Mouse (Mus musculus) colon, adult 2 months (tissue): ENCODE data around the gene Olfr789. TPM values are rescaled to one million over a fixed set of nuclear protein-coding genes. Genes with fewer than 3 reads are reported as not detected.

Experiments used
- polyA plus RNA-seq: library from polyadenylated mRNA; depleted of rRNA; stranded (reverse); fragments of >200 nt; gene quantifications from 2 replicates; pipeline ENCODE4 v1.2.3, GENCODE M21; 2012; rRNA removed

The Olfr789 gene
- polyA plus RNA-seq = not detected in 2 replicates

DNA sequence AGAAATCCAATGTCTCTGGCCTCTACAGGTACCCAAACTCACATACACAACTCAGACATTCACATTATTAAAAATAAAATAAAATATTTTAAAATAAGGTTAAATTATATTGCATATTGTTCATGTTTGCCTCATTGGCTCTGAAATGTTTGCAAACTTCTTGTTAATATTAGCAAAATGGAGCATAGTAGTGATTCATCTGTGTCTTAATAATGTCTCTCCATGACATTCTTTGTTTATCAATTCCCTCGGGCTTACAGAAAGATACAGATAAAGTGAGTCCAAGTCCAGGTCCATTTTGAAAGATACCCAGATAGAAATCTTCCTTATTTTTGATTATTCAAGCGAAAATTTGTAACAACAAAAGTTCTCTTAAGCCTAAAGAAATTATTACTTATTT lies at the start of gene Olfr789:
Gene Olfr789 (plus strand): TSS at position 301 of the 400 bp plus-strand sequence.

DNA sequence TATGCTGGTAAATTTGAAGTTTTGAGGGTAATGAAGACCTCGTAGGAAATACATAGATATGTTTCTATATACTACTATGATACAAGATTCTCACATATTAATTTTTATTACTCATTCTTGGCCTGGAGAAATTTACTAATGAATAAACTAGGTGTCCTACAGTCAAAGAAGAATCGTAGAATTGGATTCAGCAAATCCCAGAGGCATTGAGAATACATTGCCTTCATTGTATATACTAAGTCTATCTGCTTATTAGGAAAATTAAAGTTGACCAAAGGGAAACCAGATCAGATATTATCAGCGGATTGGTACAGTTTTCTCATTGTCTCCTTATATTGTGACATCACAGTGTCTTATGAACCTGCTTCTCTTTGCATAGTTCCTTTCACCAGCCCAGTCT lies 23.0 kb upstream of the Olfr789 start, which contains the start of gene Olfr787:
Gene Olfr787 (plus strand): TSS at position 301 of the 400 bp plus-strand sequence.

DNA sequence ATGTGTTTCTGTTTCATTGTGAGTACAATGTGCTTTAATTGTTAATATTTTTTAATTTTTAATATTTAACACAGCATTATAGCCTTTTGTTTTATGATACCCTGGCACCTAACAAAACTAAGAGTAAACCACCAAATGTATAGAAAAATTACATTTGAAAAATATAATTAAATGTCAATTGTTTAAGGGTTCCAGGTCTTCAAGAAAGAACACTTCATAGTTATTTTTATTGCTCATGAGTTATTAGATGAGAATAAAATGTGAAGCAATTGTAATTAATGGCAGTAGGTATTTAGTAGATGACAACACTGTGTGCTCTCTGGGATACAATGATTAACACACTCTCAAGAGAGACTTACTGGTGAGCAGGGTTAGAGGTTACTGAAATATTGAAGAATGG lies 13.9 kb upstream of the Olfr789 start, which contains the start of gene Olfr788:
Gene Olfr788 (plus strand): TSS at position 301 of the 400 bp plus-strand sequence.

GRCm38 (mm10) chr10:129498192-129498591 lies 13.6 kb downstream of the Olfr789 start, which contains the start of gene Olfr790:
TSS of gene Olfr790 (plus strand) at chr10:129498492.

GRCm38 (mm10) chr10:129521492-129521891 lies 36.9 kb downstream of the Olfr789 start, which contains the start of gene Olfr791:
TSS of gene Olfr791 (plus strand) at chr10:129521792.

GRCm38 (mm10) chr10:129538862-129539261 lies 54.3 kb downstream of the Olfr789 start, which contains the start of gene Olfr792:
TSS of gene Olfr792 (plus strand) at chr10:129539162.

Other genes with a start within 250 kb of the Olfr789 start
- gene Olfr774, start 248.5 kb upstream of the Olfr789 start, polyA plus RNA-seq = not detected in 2 replicates
- not detected in 2 replicates for gene Olfr775, start 236.3 kb upstream of the Olfr789 start, polyA plus RNA-seq
- not detected in 2 replicates for gene Olfr776, start 225.6 kb upstream of the Olfr789 start, polyA plus RNA-seq
- gene Olfr777, start 213.3 kb upstream of the Olfr789 start, polyA plus RNA-seq = not detected in 2 replicates
- not detected in 2 replicates for gene Olfr780, start 166.6 kb upstream of the Olfr789 start, polyA plus RNA-seq
- not detected in 2 replicates for gene Olfr781, start 155.9 kb upstream of the Olfr789 start, polyA plus RNA-seq
- gene Olfr782, start 135.9 kb upstream of the Olfr789 start, polyA plus RNA-seq = not detected in 2 replicates
- 0.06 TPM in 2 replicates for gene Olfr784, start 100.7 kb upstream of the Olfr789 start, polyA plus RNA-seq
- not detected in 2 replicates for gene Olfr785, start 79.3 kb upstream of the Olfr789 start, polyA plus RNA-seq
- gene Olfr786, start 57.4 kb upstream of the Olfr789 start, polyA plus RNA-seq = not detected in 2 replicates
- gene Olfr787, start 22.9 kb upstream of the Olfr789 start, polyA plus RNA-seq = not detected in 2 replicates
- gene Olfr788, start 13.8 kb upstream of the Olfr789 start, polyA plus RNA-seq = not detected in 2 replicates
- gene Olfr790, start 13.7 kb downstream of the Olfr789 start, polyA plus RNA-seq = not detected in 2 replicates
- not detected in 2 replicates for gene Olfr791, start 37.0 kb downstream of the Olfr789 start, polyA plus RNA-seq
- not detected in 2 replicates for gene Olfr792, start 54.4 kb downstream of the Olfr789 start, polyA plus RNA-seq
- gene Olfr794, start 82.9 kb downstream of the Olfr789 start, polyA plus RNA-seq = not detected in 2 replicates
- not detected in 2 replicates for gene Olfr796, start 127.8 kb downstream of the Olfr789 start, polyA plus RNA-seq
- not detected in 2 replicates for gene Olfr798, start 143.2 kb downstream of the Olfr789 start, polyA plus RNA-seq
- not detected in 2 replicates for gene Olfr799, start 152.7 kb downstream of the Olfr789 start, polyA plus RNA-seq
- not detected in 2 replicates for gene Olfr800, start 172.9 kb downstream of the Olfr789 start, polyA plus RNA-seq
- gene Olfr801, start 189.1 kb downstream of the Olfr789 start, polyA plus RNA-seq = not detected in 2 replicates
- not detected in 2 replicates for gene Olfr802, start 203.4 kb downstream of the Olfr789 start, polyA plus RNA-seq
- gene Olfr803, start 209.5 kb downstream of the Olfr789 start, polyA plus RNA-seq = not detected in 2 replicates
- not detected in 2 replicates for gene Olfr804, start 218.5 kb downstream of the Olfr789 start, polyA plus RNA-seq
- not detected in 2 replicates for gene Olfr805, start 244.6 kb downstream of the Olfr789 start, polyA plus RNA-seq